Comparison of ENCODE assay signal across 15 mouse cellular contexts in genomic region chr16:21913347-21913746, GRCm38 (mm10). TPM values are rescaled to one million over a fixed set of nuclear protein-coding genes. Genes with fewer than 3 reads are reported as not detected.
DNase-seq lines count a peak whose midpoint lies in the region; ATAC-seq and TF ChIP-seq lines count a peak whose summit lies in the region.
"Had no signal": no experiment of that assay in that cellular context is flagged by ENCODE, and none has a peak within 500 bp of the region (broad histone marks: within the 10 kb centered on the region; RNA-seq: fewer than 3 reads in every experiment).

No protein-coding gene starts in this region.

- no peak overlapping the region for H3K27ac ChIP-seq in forebrain, postnatal 0 days (ENCODE audit: low read depth, low read length)
- no peak overlapping the region for H3K27ac ChIP-seq in forebrain, embryonic 10.5 days
- no peak overlapping the region for H3K27ac ChIP-seq in midbrain, embryonic 16.5 days (ENCODE audit: low read length)
- H3K27ac ChIP-seq in midbrain, embryonic 13.5 days = no peak overlapping the region
- H3K27ac ChIP-seq in olfactory bulb, adult 2 months (ENCODE audit: insufficient read depth, low read depth, low read length) = peak overlapping the region; percentile 31; the same call in 1 of the 2 replicates
- H3K27ac ChIP-seq: gastrocnemius, adult 2 months; left cerebral cortex, adult 2 months; neural tube, embryonic 13.5 days had no signal

- TF ChIP-seq CTCF in forebrain, postnatal 0 days (IDR thresholded peaks at IDR 0.05; ENCODE audit: low read depth) = no peak
- no peak for TF ChIP-seq CTCF in olfactory bulb, adult 2 months (IDR thresholded peaks at IDR 0.05; ENCODE audit: insufficient read depth, low read depth, low read length)

- no peak overlapping the region for H3K4me2 ChIP-seq in forebrain, postnatal 0 days (ENCODE audit: low read depth)
- no peak overlapping the region for H3K4me2 ChIP-seq in midbrain, embryonic 16.5 days (ENCODE audit: low read length)
- H3K4me2 ChIP-seq in midbrain, embryonic 13.5 days (replicated peaks) = no peak overlapping the region
- H3K4me2 ChIP-seq: heart, embryonic 12.5 days; neural tube, embryonic 13.5 days had no signal

- H3K9ac ChIP-seq in forebrain, postnatal 0 days = no peak overlapping the region
- no peak overlapping the region for H3K9ac ChIP-seq in midbrain, embryonic 16.5 days (ENCODE audit: low read depth, low read length)
- no peak overlapping the region for H3K9ac ChIP-seq in midbrain, embryonic 13.5 days (replicated peaks)
- H3K9ac ChIP-seq: heart, embryonic 12.5 days; neural tube, embryonic 13.5 days had no signal

- WGBS in forebrain, postnatal 0 days = 82% methylated on average over 6 of the region's 6 CpGs
- 95% methylated on average over 6 of the region's 6 CpGs for WGBS in forebrain, embryonic 10.5 days
- WGBS in midbrain, embryonic 16.5 days = 88% methylated on average over 6 of the region's 6 CpGs
- WGBS in midbrain, embryonic 13.5 days = 94% methylated on average over 6 of the region's 6 CpGs
- WGBS in olfactory bulb, adult 2 months = 42% methylated on average over 6 of the region's 6 CpGs

- no peaks in the 10 kb centered on the region for H3K4me1 ChIP-seq in forebrain, postnatal 0 days (ENCODE audit: insufficient read depth)
- peaks cover 8% of the 10 kb centered on the region for H3K4me1 ChIP-seq in forebrain, embryonic 10.5 days
- H3K4me1 ChIP-seq in midbrain, embryonic 16.5 days (ENCODE audit: control insufficient read depth, insufficient read depth, low read length) = no peaks in the 10 kb centered on the region
- H3K4me1 ChIP-seq in midbrain, embryonic 13.5 days (replicated peaks) = no peaks in the 10 kb centered on the region
- H3K4me1 ChIP-seq in olfactory bulb, adult 2 months (ENCODE audit: control insufficient read depth, insufficient read depth, low read length) = peaks cover 2% of the 10 kb centered on the region
- H3K4me1 ChIP-seq: neural tube, embryonic 13.5 days had no signal

- no peaks in the 10 kb centered on the region for H3K27me3 ChIP-seq in forebrain, postnatal 0 days (ENCODE audit: insufficient read depth, low read length)
- no peaks in the 10 kb centered on the region for H3K27me3 ChIP-seq in forebrain, embryonic 10.5 days (ENCODE audit: poor library complexity, severe bottlenecking)
- H3K27me3 ChIP-seq in midbrain, embryonic 16.5 days (ENCODE audit: control insufficient read depth, insufficient read depth, low read depth, low read length) = no peaks in the 10 kb centered on the region
- no peaks in the 10 kb centered on the region for H3K27me3 ChIP-seq in midbrain, embryonic 13.5 days
- H3K27me3 ChIP-seq: heart, embryonic 12.5 days; neural tube, embryonic 13.5 days had no signal

- ATAC-seq in forebrain, postnatal 0 days = peak; percentile 68
- ATAC-seq in midbrain, embryonic 16.5 days = peak; percentile 21; the same call in 1 of the 2 replicates
- no peak for ATAC-seq in midbrain, embryonic 13.5 days
- ATAC-seq: intestine, embryonic 16.5 days had no signal

- no peak overlapping the region for H3K4me3 ChIP-seq in forebrain, postnatal 0 days (ENCODE audit: low read depth, low read length)
- H3K4me3 ChIP-seq in forebrain, embryonic 10.5 days = no peak overlapping the region
- no peak overlapping the region for H3K4me3 ChIP-seq in midbrain, embryonic 16.5 days (ENCODE audit: low read depth, low read length)
- H3K4me3 ChIP-seq in midbrain, embryonic 13.5 days (replicated peaks) = no peak overlapping the region
- H3K4me3 ChIP-seq in olfactory bulb, adult 2 months (ENCODE audit: insufficient read depth, low read depth, low read length) = no peak overlapping the region
- H3K4me3 ChIP-seq: gastrocnemius, adult 2 months; heart, embryonic 12.5 days; left cerebral cortex, adult 2 months; neural tube, embryonic 13.5 days had no signal

- no peaks in the 10 kb centered on the region for H3K9me3 ChIP-seq in forebrain, postnatal 0 days (ENCODE audit: low read length)
- H3K9me3 ChIP-seq in forebrain, embryonic 10.5 days = no peaks in the 10 kb centered on the region
- no peaks in the 10 kb centered on the region for H3K9me3 ChIP-seq in midbrain, embryonic 16.5 days (replicated peaks; ENCODE audit: control insufficient read depth, low read length, poor library complexity, severe bottlenecking)
- no peaks in the 10 kb centered on the region for H3K9me3 ChIP-seq in midbrain, embryonic 13.5 days
- H3K9me3 ChIP-seq: heart, embryonic 12.5 days; neural tube, embryonic 13.5 days had no signal

- DNase-seq in forebrain, postnatal 0 days = peak; percentile 10
- no peak for DNase-seq in forebrain, embryonic 10.5 days (ENCODE audit: extremely low spot score, low spot score)
- DNase-seq in c-Kit-positive CD71-negative TER-119-negative erythroid progenitor cells, embryonic 14.5 days (ENCODE audit: low read depth) = peak; percentile 34
- DNase-seq in adipocyte (ENCODE audit: low spot score) = no peak
- no peak for DNase-seq in left cerebral cortex, adult 18-20 months (ENCODE audit: low spot score in 2 of 2)
- DNase-seq: cerebellum, adult 11 months; gastrocnemius, adult 2 months; kidney, postnatal 36 days had no signal

- peaks cover 37% of the 10 kb centered on the region for H3K36me3 ChIP-seq in forebrain, postnatal 0 days (ENCODE audit: insufficient read depth)
- H3K36me3 ChIP-seq in forebrain, embryonic 10.5 days (replicated peaks) = peaks cover 36% of the 10 kb centered on the region
- peaks cover 34% of the 10 kb centered on the region for H3K36me3 ChIP-seq in midbrain, embryonic 16.5 days (ENCODE audit: control insufficient read depth, insufficient read depth, low read length)
- peaks cover 87% of the 10 kb centered on the region for H3K36me3 ChIP-seq in midbrain, embryonic 13.5 days

- TF ChIP-seq POLR2A in olfactory bulb, adult 2 months (IDR thresholded peaks at IDR 0.05; ENCODE audit: insufficient read depth, low read depth, low read length) = no peak

RNA-seq across cellular contexts. Expression of gene Tmem41a, which starts 34.0 kb away (rescaled TPM):
- total RNA-seq in forebrain, postnatal 0 days (2014; rRNA removed) = 20.2 and 23.2 TPM in 2 replicates
- 43.2 and 43.4 TPM in 2 replicates for polyA plus RNA-seq in forebrain, postnatal 0 days (2015; fragmentation: Nextera tagmentation; extraction: Ambion mirVana)
- 33.8 and 36.9 TPM in 2 replicates for polyA plus RNA-seq in forebrain, embryonic 10.5 days (2016; fragmentation: Nextera tagmentation; extraction: Ambion mirVana)
- polyA plus RNA-seq in midbrain, embryonic 16.5 days (2015; fragmentation: Nextera tagmentation; extraction: Ambion mirVana) = 40.1 and 42.2 TPM in 2 replicates
- polyA plus RNA-seq in midbrain, embryonic 13.5 days (2015; fragmentation: Nextera tagmentation; extraction: Ambion mirVana) = 28.3 and 28.9 TPM in 2 replicates
- polyA plus RNA-seq in olfactory bulb, adult 2 months (2012; ENCODE audit: insufficient read depth, insufficient read length, low replicate concordance, missing spikeins) = not detected in 2 replicates
- total RNA-seq in left cerebral cortex, adult 18-20 months (2021) = 10 to 100 TPM; 18.2 to 19.9 TPM

Comparison
In these comparisons a context has a peak if more than half of its experiments do, and no peak if none do; other contexts are left out.
1. DNase-seq: peak in forebrain, postnatal 0 days (single experiment) and c-Kit-positive CD71-negative TER-119-negative erythroid progenitor cells, embryonic 14.5 days (single experiment); none in forebrain, embryonic 10.5 days (single experiment), adipocyte (single experiment) and left cerebral cortex, adult 18-20 months (0 of 2).